Mouse (Mus musculus) bone marrow macrophage, adult 2 months (primary cell): Measurements from ENCODE around the gene Emx2.

Experiments used
- CTCF ChIP-seq: IDR thresholded peaks from 2 replicates; pipeline ENCODE4 v1.5.1; 2012; ENCODE audit warnings: low read depth, mild to moderate bottlenecking, low read length, moderate library complexity
- POLR2A ChIP-seq: IDR thresholded peaks from 2 replicates; pipeline ENCODE4 v1.6.1; 2012; ENCODE audit warnings: mild to moderate bottlenecking, low read depth, low read length, borderline replicate concordance

- no peak for TF ChIP-seq CTCF
- TF ChIP-seq POLR2A: no peak
These were observed 4.6 kb upstream of the Emx2 start for GRCm38 (mm10) chr19:59453591-59453990.
